Mouse (Mus musculus) splenic B cell, adult 2 months (primary cell): ENCODE results near the gene Ifng.

ENCODE experiments used
- DNase-seq: peaks from one replicate; pipeline ENCODE4 v3.0.0-alpha.2; 2011; ENCODE audit warnings: low read depth, low spot score
- H3K27me3 ChIP-seq: 2 replicates; pipeline ENCODE4 v1.6.1; 2012; ENCODE audit warnings: mild to moderate bottlenecking, low read length, moderate library complexity, mixed read lengths; ENCODE audit not compliant: control insufficient read depth, poor library complexity, insufficient read depth, severe bottlenecking
- H3K36me3 ChIP-seq: 2 replicates; pipeline ENCODE4 v1.6.1; 2012; ENCODE audit warnings: mild to moderate bottlenecking, low read length, moderate library complexity, mixed read lengths; ENCODE audit not compliant: control insufficient read depth, poor library complexity, insufficient read depth, severe bottlenecking

The Ifng gene

GRCm38 (mm10) chr10:118440742-118441240 is at the start of gene Ifng:
Ifng (plus strand) TSS chr10:118441046.
- DNase-seq = no peak
- H3K36me3 ChIP-seq = no peaks in the 10 kb centered on the region
- no peaks in the 10 kb centered on the region for H3K27me3 ChIP-seq

GRCm38 (mm10) chr10:118399917-118400316 is 40.9 kb upstream of the Ifng start:
- no peak for DNase-seq
- H3K27me3 ChIP-seq = no peaks in the 10 kb centered on the region
- H3K36me3 ChIP-seq = no peaks in the 10 kb centered on the region

- Histone ChIP-seq H3K27me3 (no peaks in the 10 kb centered on the region), H3K36me3 (no peaks in the 10 kb centered on the region)
- peak; percentile 68 for DNase-seq
These were observed 34.2 kb upstream of the Ifng start for GRCm38 (mm10) chr10:118406463-118407221.

GRCm38 (mm10) chr10:118411377-118411776 is 29.5 kb upstream of the Ifng start:
- Histone ChIP-seq H3K36me3 (no peaks in the 10 kb centered on the region), H3K27me3 (no peaks in the 10 kb centered on the region)
- DNase-seq = peak; percentile 77

- DNase-seq = no peak
- Histone ChIP-seq H3K27me3 (no peaks in the 10 kb centered on the region), H3K36me3 (no peaks in the 10 kb centered on the region)
These were observed 28.1 kb upstream of the Ifng start for GRCm38 (mm10) chr10:118412774-118413173.

- DNase-seq = peak; percentile 89
- H3K27me3 ChIP-seq = no peaks in the 10 kb centered on the region
- H3K36me3 ChIP-seq = no peaks in the 10 kb centered on the region
These were observed 21.8 kb upstream of the Ifng start for GRCm38 (mm10) chr10:118419000-118419425.

GRCm38 (mm10) chr10:118420896-118421295 is 19.9 kb upstream of the Ifng start:
- Histone ChIP-seq H3K27me3 (no peaks in the 10 kb centered on the region), H3K36me3 (no peaks in the 10 kb centered on the region)
- no peak for DNase-seq

GRCm38 (mm10) chr10:118435501-118435900 is 5.3 kb upstream of the Ifng start:
- Histone ChIP-seq H3K36me3 (no peaks in the 10 kb centered on the region), H3K27me3 (no peaks in the 10 kb centered on the region)
- DNase-seq = no peak

GRCm38 (mm10) chr10:118441898-118442297 is 1.1 kb downstream of the Ifng start:
- Histone ChIP-seq H3K27me3 (no peaks in the 10 kb centered on the region), H3K36me3 (no peaks in the 10 kb centered on the region)
- DNase-seq = peak; percentile 76

- Histone ChIP-seq H3K27me3 (no peaks in the 10 kb centered on the region), H3K36me3 (no peaks in the 10 kb centered on the region)
- DNase-seq = no peak
These were observed 2.2 kb downstream of the Ifng start for GRCm38 (mm10) chr10:118442999-118443398.

GRCm38 (mm10) chr10:118445021-118445420 is 4.2 kb downstream of the Ifng start:
- no peaks in the 10 kb centered on the region for H3K36me3 ChIP-seq
- H3K27me3 ChIP-seq = no peaks in the 10 kb centered on the region
- no peak for DNase-seq

- H3K36me3 ChIP-seq = no peaks in the 10 kb centered on the region
- no peaks in the 10 kb centered on the region for H3K27me3 ChIP-seq
- DNase-seq = no peak
These were observed 4.7 kb downstream of the Ifng start for GRCm38 (mm10) chr10:118445502-118445901.

GRCm38 (mm10) chr10:118445978-118446377 is 5.1 kb downstream of the Ifng start:
- H3K27me3 ChIP-seq = no peaks in the 10 kb centered on the region
- no peak for DNase-seq
- no peaks in the 10 kb centered on the region for H3K36me3 ChIP-seq

- H3K27me3 ChIP-seq = no peaks in the 10 kb centered on the region
- no peaks in the 10 kb centered on the region for H3K36me3 ChIP-seq
- DNase-seq = no peak
These were observed 10.9 kb downstream of the Ifng start for GRCm38 (mm10) chr10:118451747-118452146.

GRCm38 (mm10) chr10:118458729-118459128 is 17.9 kb downstream of the Ifng start:
- DNase-seq = no peak
- no peaks in the 10 kb centered on the region for H3K27me3 ChIP-seq
- H3K36me3 ChIP-seq = no peaks in the 10 kb centered on the region
